Mouse (Mus musculus) G1E (cell line): Measurements from ENCODE around the gene Nyap1.

Source experiments
- CTCF ChIP-seq: IDR thresholded peaks from 2 replicates; pipeline ENCODE4 v1.5.1; 2012; ENCODE audit warnings: low read depth, low read length, inconsistent platforms, mixed read lengths
- GATA1 ChIP-seq: IDR thresholded peaks from 2 replicates; pipeline ENCODE4 v1.6.1; 2012; ENCODE audit warnings: borderline replicate concordance, low read length, inconsistent platforms, mixed read lengths
- TAL1 ChIP-seq: conservative IDR thresholded peaks from 2 replicates; pipeline ENCODE4 v1.6.1; 2012; ENCODE audit warnings: low read depth, low read length, inconsistent platforms, mixed read lengths

DNA sequence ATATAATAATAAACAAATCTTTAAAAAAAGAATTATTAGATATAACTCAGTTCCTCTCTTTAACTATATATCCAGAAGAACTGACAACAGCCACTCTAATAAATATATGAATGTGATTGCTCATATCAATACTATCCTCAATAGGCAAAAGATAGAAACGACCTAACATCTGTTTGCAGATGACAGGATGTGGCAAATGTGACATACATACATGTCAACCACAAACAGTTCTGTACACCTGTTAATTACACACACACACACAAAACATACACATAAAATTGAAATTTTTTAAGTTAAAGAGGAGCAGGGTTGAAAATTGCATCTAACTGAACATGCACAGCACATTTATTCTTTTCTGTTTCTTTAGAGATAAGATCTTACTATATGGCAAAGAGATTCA lies 49.5 kb downstream of the Nyap1 start:
- TF ChIP-seq CTCF (no peak), TAL1 (no peak), GATA1 (no peak)
